Mouse (Mus musculus) myocyte (in vitro differentiated cells): ENCODE data around the gene Tctex1d4.

Experiments used
- POLR2A ChIP-seq: IDR thresholded peaks from one replicate; pipeline ENCODE4 v1.6.1; 2011; ENCODE audit warnings: low read depth, mild to moderate bottlenecking, control low read depth, moderate library complexity; ENCODE audit not compliant: insufficient read length
- POLR2AphosphoS2 ChIP-seq: IDR thresholded peaks from one replicate; pipeline ENCODE4 v1.6.1; 2011; ENCODE audit warnings: low read depth, control low read depth; ENCODE audit not compliant: insufficient read length

GRCm38 (mm10) chr4:117156372-117156771, 29.8 kb downstream of the Tctex1d4 start:
- TF ChIP-seq POLR2AphosphoS2 (no peak), POLR2A (no peak)
